Comparison of ENCODE assay signal across 11 mouse cellular contexts in the genomic region with DNA sequence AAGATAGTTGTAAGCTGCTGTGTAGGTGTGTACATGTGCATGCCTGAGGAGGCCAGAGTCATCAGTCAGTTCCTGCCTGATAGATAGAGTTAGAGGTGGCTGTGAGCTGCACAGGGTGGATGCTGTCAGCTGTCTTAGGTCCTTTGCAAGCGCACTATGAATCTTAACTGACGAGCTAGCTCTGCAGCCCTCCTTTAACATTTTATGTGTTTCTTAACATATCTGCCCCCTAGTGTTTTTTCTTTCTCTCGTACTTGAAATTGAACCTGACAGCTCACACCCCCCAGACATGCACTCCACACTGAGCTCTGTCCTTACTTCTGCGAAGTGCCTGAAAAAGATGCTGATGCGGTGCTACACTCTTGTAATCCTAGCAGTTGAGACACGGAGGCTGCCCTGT. TPM values are rescaled to one million over a fixed set of nuclear protein-coding genes. Genes with fewer than 3 reads are reported as not detected.
DNase-seq lines count a peak whose midpoint lies in the region; ATAC-seq and TF ChIP-seq lines count a peak whose summit lies in the region.
"Had no signal": no experiment of that assay in that cellular context is flagged by ENCODE, and none has a peak within 500 bp of the region (broad histone marks: within the 10 kb centered on the region; RNA-seq: fewer than 3 reads in every experiment).

No protein-coding gene starts in this region.

- no peak for TF ChIP-seq POLR2A in heart, adult 2 months (IDR thresholded peaks at IDR 0.05; ENCODE audit: insufficient read depth, low read depth, low read length)
- TF ChIP-seq POLR2A in brain, embryonic 14.5 days (IDR thresholded peaks at IDR 0.05; ENCODE audit: borderline replicate concordance, extremely low read depth, insufficient read depth, insufficient read length, poor library complexity, severe bottlenecking), result no peak
- no peak for TF ChIP-seq POLR2A in small intestine, adult 2 months (IDR thresholded peaks at IDR 0.05; ENCODE audit: low read depth, low read length)

- no peak for TF ChIP-seq EP300 in heart, adult 2 months (IDR thresholded peaks at IDR 0.05; ENCODE audit: insufficient read depth, low read depth, low read length)

- no peak overlapping the region for H3K4me2 ChIP-seq in midbrain, embryonic 13.5 days (replicated peaks)
- no peak overlapping the region for H3K4me2 ChIP-seq in midbrain, embryonic 11.5 days
- H3K4me2 ChIP-seq: embryonic facial prominence, embryonic 12.5 days; heart, embryonic 11.5 days had no signal

- ATAC-seq in midbrain, embryonic 13.5 days, result 0 out of 2 replicates have a peak, but pooled peaks have one; percentile 48
- no peak for ATAC-seq in midbrain, embryonic 11.5 days (ENCODE audit: low FRiP score)

- intact Hi-C loops in heart, adult 2 months (cut with DNase I), result no loop called here
- intact Hi-C loops in left cerebral cortex, postnatal 25 days (cut with DNase I), result no loop called here

- peak; percentile 43 for TF ChIP-seq CTCF in heart, adult 2 months (IDR thresholded peaks at IDR 0.05)
- TF ChIP-seq CTCF in brain, embryonic 14.5 days (IDR thresholded peaks at IDR 0.05; ENCODE audit: borderline replicate concordance, extremely low read depth, insufficient read depth, insufficient read length), result no peak
- peak; percentile 27; the same call in 1 of the 2 replicates for TF ChIP-seq CTCF in small intestine, adult 2 months (IDR thresholded peaks at IDR 0.05; ENCODE audit: extremely low read depth, insufficient read length, insufficient replicate concordance, low read depth, low read length)

- peaks cover 3% of the 10 kb centered on the region; the same call in 1 of the 2 replicates for H3K36me3 ChIP-seq in heart, adult 2 months (ENCODE audit: control insufficient read depth, insufficient read depth, low read length)
- H3K36me3 ChIP-seq in midbrain, embryonic 13.5 days, result no peaks in the 10 kb centered on the region
- no peaks in the 10 kb centered on the region for H3K36me3 ChIP-seq in midbrain, embryonic 11.5 days (ENCODE audit: control insufficient read depth, insufficient read depth, low read length)
- H3K36me3 ChIP-seq in small intestine, adult 2 months (ENCODE audit: control insufficient read depth, insufficient read depth, low read length), result peaks cover 16% of the 10 kb centered on the region
- H3K36me3 ChIP-seq: embryonic facial prominence, embryonic 12.5 days had no signal

- no peaks in the 10 kb centered on the region for H3K9me3 ChIP-seq in midbrain, embryonic 13.5 days
- H3K9me3 ChIP-seq in midbrain, embryonic 11.5 days (ENCODE audit: control insufficient read depth, low read length), result no peaks in the 10 kb centered on the region
- H3K9me3 ChIP-seq: embryonic facial prominence, embryonic 12.5 days had no signal

- 38% methylated on average over 6 of the region's 6 CpGs for WGBS in heart, adult 2 months
- 38% methylated on average over 6 of the region's 6 CpGs for WGBS in midbrain, embryonic 13.5 days
- WGBS in midbrain, embryonic 11.5 days, result 45% methylated on average over 6 of the region's 6 CpGs
- 58% methylated on average over 6 of the region's 6 CpGs for WGBS in small intestine, adult 2 months

- H3K9ac ChIP-seq in heart, adult 2 months (ENCODE audit: low read depth, low read length), result no peak overlapping the region
- H3K9ac ChIP-seq in midbrain, embryonic 13.5 days (replicated peaks), result no peak overlapping the region
- H3K9ac ChIP-seq in midbrain, embryonic 11.5 days (ENCODE audit: low read length), result no peak overlapping the region
- H3K9ac ChIP-seq: embryonic facial prominence, embryonic 12.5 days had no signal

- peaks cover 1% of the 10 kb centered on the region; the same call in 1 of the 2 replicates for H3K79me2 ChIP-seq in heart, adult 2 months (replicated peaks; ENCODE audit: control insufficient read depth, insufficient read depth, low read length)

- H3K4me1 ChIP-seq in heart, adult 2 months (ENCODE audit: control insufficient read depth, insufficient read depth, low read length), result peaks cover 10% of the 10 kb centered on the region
- peaks cover 13% of the 10 kb centered on the region for H3K4me1 ChIP-seq in midbrain, embryonic 13.5 days (replicated peaks)
- H3K4me1 ChIP-seq in midbrain, embryonic 11.5 days (ENCODE audit: control insufficient read depth, insufficient read depth, low read length), result peaks cover 4% of the 10 kb centered on the region; the same call in 1 of the 2 replicates
- H3K4me1 ChIP-seq in small intestine, adult 2 months (ENCODE audit: control insufficient read depth, insufficient read depth, insufficient read length, low read length), result peaks cover 15% of the 10 kb centered on the region; the same call in 1 of the 2 replicates

- no peak overlapping the region; the same call in 1 of the 2 replicates for H3K27ac ChIP-seq in heart, adult 2 months
- no peak overlapping the region for H3K27ac ChIP-seq in midbrain, embryonic 13.5 days
- no peak overlapping the region for H3K27ac ChIP-seq in midbrain, embryonic 11.5 days (ENCODE audit: low read depth, low read length)
- peak overlapping the region; percentile 73 for H3K27ac ChIP-seq in small intestine, adult 2 months (ENCODE audit: insufficient read depth, low read depth, low read length)
- H3K27ac ChIP-seq: embryonic facial prominence, embryonic 12.5 days had no signal

- H3K27me3 ChIP-seq in heart, adult 2 months (ENCODE audit: control insufficient read depth, insufficient read depth, low read length), result no peaks in the 10 kb centered on the region
- no peaks in the 10 kb centered on the region for H3K27me3 ChIP-seq in midbrain, embryonic 13.5 days
- H3K27me3 ChIP-seq in midbrain, embryonic 11.5 days (ENCODE audit: control insufficient read depth, insufficient read depth, low read length), result no peaks in the 10 kb centered on the region
- no peaks in the 10 kb centered on the region for H3K27me3 ChIP-seq in small intestine, adult 2 months (ENCODE audit: control insufficient read depth, insufficient read depth, low read length)
- H3K27me3 ChIP-seq: embryonic facial prominence, embryonic 12.5 days had no signal

- no peak overlapping the region for H3K4me3 ChIP-seq in heart, adult 2 months
- H3K4me3 ChIP-seq in midbrain, embryonic 13.5 days (replicated peaks), result no peak overlapping the region
- H3K4me3 ChIP-seq in midbrain, embryonic 11.5 days (ENCODE audit: low read depth, low read length), result no peak overlapping the region
- no peak overlapping the region for H3K4me3 ChIP-seq in small intestine, adult 2 months (ENCODE audit: low read depth, low read length)
- H3K4me3 ChIP-seq: embryonic facial prominence, embryonic 12.5 days had no signal

- DNase-seq in heart, adult 2 months, result no peak
- DNase-seq in heart, adult 9 months (ENCODE audit: low spot score in 2 of 2), result no peak
- no peak for DNase-seq in midbrain, embryonic 11.5 days (ENCODE audit: low spot score, missing footprints)
- peak; percentile 36 for DNase-seq in brain, embryonic 14.5 days (ENCODE audit: low read depth)
- DNase-seq in spleen, adult 18-20 months, result no peak
- no peak for DNase-seq in left cerebral cortex, postnatal 25 days (ENCODE audit: low spot score in 2 of 2)
- DNase-seq: liver had no signal

RNA-seq across cellular contexts. Expression of a gene that starts 18.6 kb away (rescaled TPM):
- total RNA-seq in heart, adult 2 months (2021), result 10 to 100 TPM; 17.8 to 19.5 TPM
- polyA plus RNA-seq in heart, adult 2 months (2012; rRNA removed), result 4.3 and 9.1 TPM in 2 replicates
- polyA plus RNA-seq in midbrain, embryonic 13.5 days (2015; fragmentation: Nextera tagmentation; extraction: Ambion mirVana), result 13.4 and 14.6 TPM in 2 replicates
- 12.8 and 13.4 TPM in 2 replicates for polyA plus RNA-seq in midbrain, embryonic 11.5 days (2014; fragmentation: Nextera tagmentation; extraction: Ambion mirVana)
- polyA plus RNA-seq in brain, embryonic 14.5 days (2012; rRNA removed), result 27.3 and 29.5 TPM in 2 replicates
- 4.0 and 14.5 TPM in 2 replicates for polyA plus RNA-seq in small intestine, adult 2 months (2012; rRNA removed)
- 10 to 100 TPM; 32.9 to 36.0 TPM for total RNA-seq in left cerebral cortex, postnatal 25 days (2021)

RNA-seq across cellular contexts. Expression of a gene that starts 54.9 kb away (rescaled TPM):
- total RNA-seq in heart, adult 2 months (2021), result under 1 TPM in 1 of 2 experiments, not detected in 1; 0.73 TPM
- 0.26 and 0.39 TPM in 2 replicates for polyA plus RNA-seq in heart, adult 2 months (2012; rRNA removed)
- polyA plus RNA-seq in midbrain, embryonic 13.5 days (2015; fragmentation: Nextera tagmentation; extraction: Ambion mirVana), result 2.6 and 2.9 TPM in 2 replicates
- polyA plus RNA-seq in midbrain, embryonic 11.5 days (2014; fragmentation: Nextera tagmentation; extraction: Ambion mirVana), result 6.3 and 8.0 TPM in 2 replicates
- polyA plus RNA-seq in brain, embryonic 14.5 days (2012; rRNA removed), result 1.0 and 1.6 TPM in 2 replicates
- 6.8 and 7.1 TPM in 2 replicates for polyA plus RNA-seq in small intestine, adult 2 months (2012; rRNA removed)
- total RNA-seq in left cerebral cortex, postnatal 25 days (2021), result under 1 TPM in 1 of 2 experiments, not detected in 1; 0.50 TPM
